Mouse (Mus musculus) kidney, postnatal 14 days (tissue): Measurements from ENCODE around the gene Mrpl11.
"Not testable (repeated sequence)": the region's sequence is repeated elsewhere in the genome, so short reads cannot be mapped to it uniquely, and the experiment has no call there.

Source experiments
- DNase-seq: peaks from one replicate; pipeline ENCODE4 v3.0.0; 2022; ENCODE audit warnings: mixed read lengths

Mrpl11 gene

GRCm38 (mm10) chr19:4961928-4962601 lies at the start of gene Mrpl11:
Gene Mrpl11, plus strand, starts transcription at chr19:4962147.
- peak; percentile 94 for DNase-seq

- no peak for DNase-seq
Observed at GRCm38 (mm10) chr19:4915924-4916603, 45.9 kb upstream of the Mrpl11 start.

GRCm38 (mm10) chr19:4916827-4917226 lies 45.1 kb upstream of the Mrpl11 start:
- DNase-seq = no peak

DNA sequence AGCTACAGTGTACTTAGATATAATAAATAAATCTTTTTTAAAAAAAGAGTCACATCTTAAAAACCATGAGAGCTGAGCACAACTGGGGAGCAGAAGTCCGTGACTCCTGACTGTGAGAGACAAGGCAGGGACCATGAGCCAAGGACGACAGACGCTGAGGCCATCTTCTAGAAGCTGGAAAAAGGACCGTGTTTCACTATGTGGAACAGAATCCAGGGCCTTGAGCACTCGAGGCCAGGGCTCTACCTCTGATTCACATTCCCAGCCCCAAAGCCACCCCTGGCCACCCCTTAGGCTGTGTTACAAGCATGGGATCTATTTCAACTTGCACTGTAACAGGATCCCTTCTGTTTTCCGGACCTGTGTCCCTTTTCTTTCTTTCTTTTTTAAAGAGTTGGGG lies 42.3 kb upstream of the Mrpl11 start:
- no peak for DNase-seq

DNA sequence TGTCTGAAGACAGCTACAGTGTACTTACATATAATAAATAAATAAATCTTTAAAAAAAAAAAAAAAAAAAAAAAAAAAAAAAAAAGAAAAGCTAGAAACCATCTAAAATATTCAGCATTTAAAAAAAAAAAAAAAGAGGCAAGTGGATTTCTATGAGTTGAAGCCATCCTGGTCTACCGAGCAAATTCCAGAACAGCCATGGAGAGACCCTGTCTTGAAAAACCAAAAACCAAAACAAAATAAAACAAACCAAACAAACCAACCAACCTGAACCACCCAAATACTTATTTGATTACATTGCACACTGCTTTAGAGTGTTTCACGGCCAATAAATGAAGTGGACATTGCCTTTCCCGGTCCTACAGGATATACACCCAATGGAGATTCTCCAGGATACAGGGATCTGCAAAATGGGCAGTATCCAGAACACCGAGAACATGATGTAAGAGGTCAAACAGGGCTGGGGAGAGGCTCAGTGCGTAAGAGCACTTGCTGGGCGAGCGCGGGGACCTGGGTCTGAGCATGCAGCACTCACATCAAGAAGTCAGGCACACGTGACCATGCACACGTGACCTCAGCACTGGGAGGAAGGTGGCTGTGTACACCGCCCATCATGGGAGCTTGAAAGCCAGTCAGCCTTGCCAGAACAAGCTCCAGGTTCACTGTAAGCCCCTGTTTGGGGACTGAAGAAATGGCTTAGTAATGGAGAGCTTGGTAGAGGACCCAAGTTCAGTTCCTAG lies 36.7 kb upstream of the Mrpl11 start:
- DNase-seq = no peak

DNA sequence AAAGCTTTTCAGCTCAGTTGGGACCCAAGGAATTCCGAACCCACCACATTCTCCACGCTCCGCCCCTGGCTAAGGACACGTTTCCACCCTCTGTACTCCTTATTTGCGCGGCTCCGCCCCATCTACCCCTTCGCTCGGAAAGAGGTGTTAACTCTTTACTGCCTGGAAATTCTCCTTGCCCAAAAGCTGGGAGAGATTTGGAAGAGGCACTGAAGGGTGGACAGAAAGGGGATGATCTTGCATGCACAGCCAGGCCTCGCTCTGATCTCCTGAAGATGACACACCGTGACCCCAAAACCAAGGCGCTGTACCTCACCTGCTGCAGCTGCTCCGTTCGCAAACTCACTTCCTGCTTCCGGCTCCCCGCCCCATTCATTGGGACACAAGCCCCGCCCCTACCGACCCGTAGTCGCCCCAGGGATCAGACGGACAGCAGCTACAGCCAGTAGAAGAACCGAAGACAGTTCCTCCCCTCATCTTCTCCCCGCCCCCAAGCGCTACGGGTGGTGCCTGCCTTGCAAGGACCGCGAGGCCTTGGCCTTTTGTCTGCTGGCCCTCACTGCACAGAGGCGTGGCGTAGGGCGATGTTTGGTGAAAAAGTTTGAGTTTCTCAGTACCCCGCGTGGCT lies 33.9 kb upstream of the Mrpl11 start, which contains the start of gene Dpp3:
Dpp3 (minus strand) TSS at position 384 of the 628 bp plus-strand sequence.
- peak; percentile 98 for DNase-seq

DNA sequence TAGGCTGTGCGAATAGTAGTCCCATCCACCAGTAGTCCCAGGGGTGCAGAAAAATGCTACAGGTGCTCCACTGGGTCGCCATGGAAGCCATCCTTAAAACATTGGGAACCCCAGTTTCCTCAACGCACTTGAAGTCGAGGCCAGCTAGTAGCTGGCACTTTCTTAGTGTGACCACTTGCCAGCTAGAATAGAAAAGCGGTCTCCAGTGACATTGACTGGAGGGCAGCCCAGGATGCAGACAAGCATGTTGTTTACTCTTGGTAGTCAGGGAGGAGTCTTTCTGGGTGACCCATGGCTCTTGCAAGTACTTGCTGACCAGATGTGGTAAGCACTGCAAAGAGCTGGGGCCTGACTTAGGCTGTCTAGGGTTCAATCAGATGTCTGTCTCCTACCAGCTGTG lies 33.2 kb upstream of the Mrpl11 start:
- no peak for DNase-seq

GRCm38 (mm10) chr19:4936896-4937295 lies 25.1 kb upstream of the Mrpl11 start:
- DNase-seq = no peak

GRCm38 (mm10) chr19:4937444-4938310 lies 24.3 kb upstream of the Mrpl11 start:
- no peak for DNase-seq

- DNase-seq = peak; percentile 91
Observed at GRCm38 (mm10) chr19:4942551-4943252, 19.2 kb upstream of the Mrpl11 start, which contains the start of gene Peli3. Gene Peli3, minus strand, starts transcription at chr19:4943127.

DNA sequence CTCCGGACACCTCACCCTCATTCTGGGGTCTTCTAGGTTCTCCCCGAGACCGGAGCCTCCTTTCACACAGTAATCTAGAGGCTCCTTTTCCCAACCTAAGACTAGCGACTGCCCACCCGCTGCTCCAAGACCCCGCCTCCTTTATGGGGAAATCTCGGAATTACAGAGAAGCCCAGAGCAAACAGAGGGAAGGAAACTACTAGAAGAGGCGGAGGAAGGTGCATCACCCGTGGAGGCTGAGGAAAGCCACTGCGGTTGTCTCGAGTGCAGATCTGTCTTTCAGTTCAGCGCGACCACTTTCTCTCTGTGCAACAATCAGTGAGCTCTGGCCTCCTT lies 18.7 kb upstream of the Mrpl11 start:
- DNase-seq = no peak

DNA sequence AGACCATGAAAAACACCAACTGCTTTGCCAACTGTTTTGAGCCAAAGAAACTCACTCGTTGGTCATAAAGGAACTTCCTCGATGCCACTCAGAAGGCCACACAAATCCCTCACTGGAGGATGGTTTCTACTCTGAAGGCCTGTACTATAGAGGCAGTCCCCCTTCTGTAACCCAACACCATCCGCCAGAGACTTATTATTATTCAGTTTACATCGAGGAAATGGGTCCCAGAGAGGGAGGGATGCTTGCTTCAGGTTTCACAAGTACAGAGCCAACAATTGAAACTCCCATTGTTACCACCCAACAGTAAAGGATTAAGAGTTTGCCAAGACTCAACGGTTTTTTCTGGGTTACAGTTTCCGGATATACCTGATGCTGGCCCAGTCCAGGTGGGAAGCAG lies 16.4 kb upstream of the Mrpl11 start:
- no peak for DNase-seq

- not testable (repeated sequence) for DNase-seq
Observed at GRCm38 (mm10) chr19:4948641-4949040, 13.3 kb upstream of the Mrpl11 start.

GRCm38 (mm10) chr19:4968236-4968635 lies 6.3 kb downstream of the Mrpl11 start:
- DNase-seq = no peak

DNA sequence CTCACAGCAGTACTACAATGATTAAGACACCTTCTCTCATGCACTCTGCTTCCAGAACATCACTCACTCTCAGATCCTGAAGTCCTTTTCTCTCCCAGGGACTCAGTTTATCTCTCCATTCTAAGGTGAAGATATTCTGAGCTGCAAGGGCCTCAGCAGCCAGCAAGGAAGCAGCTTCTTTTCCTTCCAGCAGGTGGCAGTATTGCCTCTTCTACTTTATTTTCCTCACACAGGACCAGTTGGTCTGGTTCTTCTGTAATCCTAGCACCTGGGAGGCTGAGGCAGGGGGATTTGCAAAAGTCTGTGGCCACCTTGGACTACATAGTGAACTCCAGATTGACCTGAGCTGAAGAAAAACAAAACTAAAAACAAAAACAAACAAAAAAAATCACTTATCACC lies 19.8 kb downstream of the Mrpl11 start:
- DNase-seq = peak; percentile 54

DNA sequence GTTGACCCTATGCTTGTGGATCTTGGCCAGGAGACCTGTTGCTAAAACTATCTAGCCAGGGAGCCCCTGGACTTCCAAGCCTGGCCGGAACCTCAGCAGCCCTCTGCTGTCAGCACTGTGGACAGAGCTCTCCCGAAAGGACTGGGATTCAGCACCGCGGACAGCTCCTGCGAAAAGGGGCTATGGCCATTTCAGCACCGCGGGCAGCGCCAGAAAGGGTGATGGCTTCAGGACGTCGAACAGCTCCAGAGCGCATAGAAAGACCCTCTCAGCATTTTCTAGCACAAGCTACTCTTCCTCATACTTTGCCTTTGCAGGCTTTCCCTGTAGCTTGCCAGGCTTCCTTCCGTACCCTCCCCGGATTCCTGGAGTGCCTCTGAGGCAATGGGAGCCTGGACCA lies 27.1 kb downstream of the Mrpl11 start:
- peak; percentile 93 for DNase-seq

DNA sequence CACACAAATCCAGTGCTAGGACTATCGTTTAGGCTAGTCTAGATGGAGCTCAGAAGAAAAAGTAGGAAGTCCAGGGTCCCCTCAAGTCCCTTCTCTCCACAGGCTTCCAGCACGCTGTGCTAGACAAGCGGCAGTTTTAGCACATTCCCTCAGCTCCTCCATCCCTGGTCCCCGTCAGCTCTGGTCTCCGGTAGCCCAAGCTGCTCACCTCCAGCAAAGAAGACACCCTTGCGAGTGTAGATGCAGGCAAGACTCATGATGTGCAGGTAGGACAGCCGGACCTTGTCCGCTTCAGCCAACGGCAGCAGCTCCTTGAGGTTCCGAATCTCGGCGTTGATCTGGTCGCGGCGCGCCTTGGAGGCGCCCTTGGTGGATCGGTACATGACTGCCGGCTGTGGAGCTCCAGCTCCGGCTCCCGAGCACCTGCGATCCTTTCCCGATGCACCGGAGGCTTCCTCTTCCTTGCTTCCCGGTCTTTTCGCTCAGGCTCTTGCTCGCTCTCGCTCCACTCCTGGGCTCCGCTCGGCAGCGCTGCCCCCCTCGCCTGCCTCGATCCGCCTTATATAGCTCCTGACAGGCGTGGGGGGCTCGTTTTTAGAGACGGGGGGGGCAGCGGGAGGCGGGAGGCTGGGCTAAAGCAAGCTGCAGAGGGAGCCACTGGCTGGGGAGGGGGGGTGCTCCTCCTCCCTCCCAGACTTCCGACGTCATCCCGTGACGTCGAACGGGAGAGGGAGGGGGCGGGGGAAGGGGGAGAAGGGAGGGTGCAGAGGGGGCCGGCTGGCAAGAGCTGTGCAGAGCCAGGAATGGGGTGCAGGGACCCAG lies 27.7 kb downstream of the Mrpl11 start:
- DNase-seq = no peak

DNA sequence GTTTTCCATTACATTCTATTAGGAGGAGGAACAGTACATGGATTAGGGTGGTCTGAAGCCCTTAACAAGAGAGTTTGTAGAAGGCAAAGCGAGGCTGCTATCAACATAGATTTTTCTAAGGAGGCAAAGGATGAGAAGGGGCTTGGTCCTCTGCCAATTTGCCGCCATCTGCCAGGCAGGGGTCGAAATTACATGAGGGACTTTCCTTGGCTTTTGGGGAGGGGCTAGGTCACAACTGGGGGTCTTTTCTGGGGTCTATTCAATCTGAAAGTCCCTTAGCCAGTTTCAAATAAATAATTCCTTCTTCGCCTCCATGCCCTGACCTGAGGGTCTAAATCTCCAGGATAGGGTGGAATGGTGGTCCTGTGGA lies 28.3 kb downstream of the Mrpl11 start, which contains the start of gene Npas4:
Npas4 (minus strand) TSS at position 61 of the 370 bp plus-strand sequence.
- DNase-seq = no peak

DNA sequence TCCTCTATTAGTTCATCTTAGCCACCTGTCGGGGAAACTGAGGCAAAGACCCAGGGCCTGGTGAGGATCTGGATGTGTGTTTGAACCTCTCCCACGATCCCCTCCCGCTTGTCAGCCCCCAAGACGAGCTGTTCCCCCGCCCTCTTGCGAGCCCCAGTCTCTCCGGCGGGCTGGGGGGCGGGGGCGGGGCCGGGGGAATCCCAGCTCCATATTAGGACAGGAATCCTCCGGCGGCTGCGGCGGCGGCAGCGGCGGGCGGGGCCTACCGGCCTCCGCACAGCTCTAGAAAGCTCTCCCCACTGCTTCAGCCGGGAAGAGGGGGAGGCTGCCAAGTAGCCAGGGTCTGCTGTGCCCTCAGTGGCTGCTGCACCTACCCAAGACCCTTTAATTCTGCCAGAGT lies 28.8 kb downstream of the Mrpl11 start:
- no peak for DNase-seq

- no peak for DNase-seq
Observed at GRCm38 (mm10) chr19:4992371-4992770, 30.4 kb downstream of the Mrpl11 start.

- DNase-seq = peak; percentile 19
Observed at GRCm38 (mm10) chr19:4992904-4993303, 31.0 kb downstream of the Mrpl11 start.
